In the genomic region with DNA sequence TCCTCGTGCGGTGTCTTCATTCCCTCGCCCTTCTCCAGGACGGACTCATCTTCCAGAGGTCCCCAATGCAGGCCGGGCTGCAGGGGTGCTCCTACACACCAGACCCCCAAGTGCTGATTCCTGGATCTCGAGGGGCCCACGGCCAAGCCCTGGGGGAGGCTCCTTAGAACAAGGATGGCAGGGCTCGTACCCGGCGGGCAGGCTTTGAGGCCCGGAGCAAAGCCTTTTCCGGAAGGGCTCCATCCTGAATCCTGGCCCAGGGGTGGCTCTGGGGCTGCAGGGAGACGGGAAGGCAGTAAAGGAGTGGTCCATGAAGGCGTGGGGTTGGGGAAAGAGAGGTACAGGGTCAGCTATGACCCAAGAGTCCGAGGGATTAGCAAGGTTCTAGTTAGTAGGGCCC, we compare ENCODE assay signal across 8 mouse cellular contexts. TPM values are rescaled to one million over a fixed set of nuclear protein-coding genes. Genes with fewer than 3 reads are reported as not detected.
DNase-seq lines count a peak whose midpoint lies in the region; ATAC-seq and TF ChIP-seq lines count a peak whose summit lies in the region.

No protein-coding gene starts in this region.

- H3K27ac ChIP-seq in kidney, embryonic 14.5 days (ENCODE audit: low read depth, low read length), result peak overlapping the region; percentile 82
- H3K27ac ChIP-seq in MEL (ENCODE audit: control insufficient read depth, low read depth, low read length), result peak overlapping the region; percentile 41
- peak overlapping the region; percentile 79; the same call in 1 of the 2 replicates for H3K27ac ChIP-seq in forebrain, embryonic 14.5 days (ENCODE audit: low read depth, low read length)
- peak overlapping the region; percentile 92 for H3K27ac ChIP-seq in liver, embryonic 13.5 days

- H3K4me1 ChIP-seq in kidney, embryonic 14.5 days (ENCODE audit: control insufficient read depth, insufficient read depth, low read length), result peaks cover 26% of the 10 kb centered on the region
- peaks cover 0 to 5% of the 10 kb centered on the region in 2 experiments; a peak in 2 of 4 replicates for H3K4me1 ChIP-seq in MEL (ENCODE audit: control insufficient read depth in 1 of 2, insufficient read depth in 2 of 2, low read length in 2 of 2)
- peaks cover 13% of the 10 kb centered on the region for H3K4me1 ChIP-seq in forebrain, embryonic 14.5 days (ENCODE audit: control insufficient read depth, insufficient read depth, low read length)
- H3K4me1 ChIP-seq in liver, embryonic 13.5 days (replicated peaks), result peaks cover 54% of the 10 kb centered on the region

- intact Hi-C loops in left cerebral cortex, postnatal 25 days (cut with DNase I), result no loop called here

- DNase-seq in kidney, adult 9 months, result no peak
- DNase-seq in MEL (ENCODE audit: low read depth, low spot score), result no peak
- no peak for DNase-seq in forebrain, embryonic 14.5 days (ENCODE audit: low spot score)
- no peak for DNase-seq in liver, embryonic 13.5 days
- DNase-seq in layer of hippocampus, postnatal 36 days, result no peak
- no peak for DNase-seq in left cerebral cortex, adult 9 months (ENCODE audit: low spot score in 2 of 2)
- DNase-seq in left cerebral cortex, postnatal 25 days (ENCODE audit: low spot score in 2 of 2), result no peak

- H3K79me2 ChIP-seq in MEL (ENCODE audit: control insufficient read depth, insufficient read depth, low read length, poor library complexity), result peaks cover 26% of the 10 kb centered on the region

- no peak; a peak in 1 of 4 replicates for TF ChIP-seq POLR2A in MEL (IDR thresholded peaks at IDR 0.05; ENCODE audit: control insufficient read depth in 1 of 2, insufficient read depth in 1 of 2, low read depth in 1 of 2, low read length in 2 of 2, poor library complexity in 1 of 2)

- no peak for TF ChIP-seq EP300 in MEL (IDR thresholded peaks at IDR 0.05; ENCODE audit: low read depth in 1 of 2, low read length in 2 of 2)

- H3K27me3 ChIP-seq in kidney, embryonic 14.5 days (ENCODE audit: control insufficient read depth, insufficient read depth, low read length), result no peaks in the 10 kb centered on the region
- H3K27me3 ChIP-seq in MEL (ENCODE audit: control insufficient read depth in 1 of 2, insufficient read depth in 2 of 2, low read length in 2 of 2), result no peaks in the 10 kb centered on the region
- H3K27me3 ChIP-seq in forebrain, embryonic 14.5 days (replicated peaks; ENCODE audit: control insufficient read depth, insufficient read depth, low read length), result no peaks in the 10 kb centered on the region
- no peaks in the 10 kb centered on the region for H3K27me3 ChIP-seq in liver, embryonic 13.5 days

- peak overlapping the region; percentile 89 for H3K4me3 ChIP-seq in kidney, embryonic 14.5 days (ENCODE audit: low read length)
- peak overlapping the region; percentile 89 to 94 for H3K4me3 ChIP-seq in MEL (ENCODE audit: control insufficient read depth in 1 of 2, insufficient read depth in 1 of 2, low read depth in 2 of 2, low read length in 2 of 2)
- H3K4me3 ChIP-seq in forebrain, embryonic 14.5 days (ENCODE audit: low read depth, low read length), result peak overlapping the region; percentile 90
- H3K4me3 ChIP-seq in liver, embryonic 13.5 days (replicated peaks), result peak overlapping the region; percentile 92

- no peak for TF ChIP-seq CTCF in MEL (IDR thresholded peaks at IDR 0.05 in 2 of 3, conservative IDR thresholded peaks at IDR 0.05 in 1 of 3; ENCODE audit: control insufficient read depth in 1 of 3, insufficient read depth in 1 of 3, low read depth in 2 of 3, low read length in 3 of 3, poor library complexity in 1 of 3, severe bottlenecking in 1 of 3)

- peak overlapping the region; percentile 87 for H3K4me2 ChIP-seq in kidney, embryonic 14.5 days (replicated peaks; ENCODE audit: low read depth, low read length)
- H3K4me2 ChIP-seq in forebrain, embryonic 14.5 days (ENCODE audit: low read length), result peak overlapping the region; percentile 100
- peak overlapping the region; percentile 93 for H3K4me2 ChIP-seq in liver, embryonic 13.5 days

- no peaks in the 10 kb centered on the region for H3K9me3 ChIP-seq in kidney, embryonic 14.5 days (ENCODE audit: control insufficient read depth, low read length)
- H3K9me3 ChIP-seq in MEL (replicated peaks; ENCODE audit: insufficient read depth, low read length), result no peaks in the 10 kb centered on the region
- no peaks in the 10 kb centered on the region for H3K9me3 ChIP-seq in forebrain, embryonic 14.5 days (replicated peaks; ENCODE audit: control insufficient read depth, low read length)
- no peaks in the 10 kb centered on the region for H3K9me3 ChIP-seq in liver, embryonic 13.5 days (replicated peaks)

- ATAC-seq in kidney, embryonic 14.5 days (ENCODE audit: low FRiP score, low TSS enrichment), result peak; percentile 14
- no peak for ATAC-seq in forebrain, embryonic 14.5 days
- ATAC-seq in liver, embryonic 13.5 days (ENCODE audit: low read depth), result no peak; the same call in 1 of the 2 replicates

- no peak for TF ChIP-seq RAD21 in MEL (IDR thresholded peaks at IDR 0.05; ENCODE audit: low read depth, low read length)

- peaks cover 42% of the 10 kb centered on the region for H3K36me3 ChIP-seq in kidney, embryonic 14.5 days (ENCODE audit: control insufficient read depth, insufficient read depth, low read length)
- peaks cover 0 to 4% of the 10 kb centered on the region in 2 experiments for H3K36me3 ChIP-seq in MEL (ENCODE audit: control insufficient read depth in 1 of 2, insufficient read depth in 2 of 2, low read length in 2 of 2)
- peaks cover 48% of the 10 kb centered on the region for H3K36me3 ChIP-seq in forebrain, embryonic 14.5 days (ENCODE audit: control insufficient read depth, insufficient read depth, low read length)
- H3K36me3 ChIP-seq in liver, embryonic 13.5 days, result peaks cover 59% of the 10 kb centered on the region

- H3K9ac ChIP-seq in kidney, embryonic 14.5 days (ENCODE audit: low read depth, low read length), result peak overlapping the region; percentile 82
- H3K9ac ChIP-seq in MEL (ENCODE audit: control insufficient read depth, low read depth, low read length, poor library complexity, severe bottlenecking), result peak overlapping the region; percentile 92
- peak overlapping the region; percentile 94 for H3K9ac ChIP-seq in forebrain, embryonic 14.5 days (ENCODE audit: low read length)
- H3K9ac ChIP-seq in liver, embryonic 13.5 days, result peak overlapping the region; percentile 89

- 4% methylated on average over 15 of the region's 15 CpGs for WGBS in kidney, embryonic 14.5 days
- 5% methylated on average over 15 of the region's 15 CpGs for WGBS in forebrain, embryonic 14.5 days
- under 1% methylated on average over 15 of the region's 15 CpGs for WGBS in liver, embryonic 13.5 days (ENCODE audit: insufficient replicate concordance)

TF ChIP-seq in MEL, 35 proteins besides CTCF, POLR2A, EP300 and RAD21:
- no peak for TF ChIP-seq ELF1 (IDR thresholded peaks at IDR 0.05; ENCODE audit: low read depth, low read length)

RNA-seq across cellular contexts. Expression of gene Zfp408, which starts 0.4 kb away (rescaled TPM):
- polyA plus RNA-seq in kidney, embryonic 14.5 days (2014; fragmentation: Nextera tagmentation; extraction: Ambion mirVana), result 7.4 and 12.5 TPM in 2 replicates
- 8.6 and 10.4 TPM in 2 replicates for total RNA-seq in MEL (2012; rRNA removed)
- 10 to 100 TPM in 1 of 2 experiments, not detected in 1; 16.4 TPM for polyA plus RNA-seq in MEL (2012; ENCODE audit: insufficient read depth in 1 of 2, insufficient read length in 2 of 2, low read depth in 1 of 2, low replicate concordance in 2 of 2, missing spikeins in 1 of 2)
- polyA plus RNA-seq in forebrain, embryonic 14.5 days (2014; fragmentation: Nextera tagmentation; extraction: Ambion mirVana), result 5.2 and 7.5 TPM in 2 replicates
- 2.1 and 2.5 TPM in 2 replicates for polyA plus RNA-seq in liver, embryonic 13.5 days (2015; fragmentation: Nextera tagmentation; extraction: Ambion mirVana)
- 10 to 100 TPM; 10.8 to 10.9 TPM for total RNA-seq in layer of hippocampus, postnatal 36 days (2021)
- 10 to 100 TPM in 1 of 2 experiments, 1 to 10 TPM in 1; 9.3 to 11.1 TPM for total RNA-seq in left cerebral cortex, postnatal 25 days (2021)

RNA-seq across cellular contexts. Expression of gene Arhgap1, which starts 0.5 kb away (rescaled TPM):
- 86.9 and 119 TPM in 2 replicates for polyA plus RNA-seq in kidney, embryonic 14.5 days (2014; fragmentation: Nextera tagmentation; extraction: Ambion mirVana)
- total RNA-seq in MEL (2012; rRNA removed), result 21.4 and 23.5 TPM in 2 replicates
- 10 to 100 TPM in 1 of 2 experiments, not detected in 1; 40.1 TPM for polyA plus RNA-seq in MEL (2012; ENCODE audit: insufficient read depth in 1 of 2, insufficient read length in 2 of 2, low read depth in 1 of 2, low replicate concordance in 2 of 2, missing spikeins in 1 of 2)
- polyA plus RNA-seq in forebrain, embryonic 14.5 days (2014; fragmentation: Nextera tagmentation; extraction: Ambion mirVana), result 87.9 and 89.6 TPM in 2 replicates
- 42.3 and 50.5 TPM in 2 replicates for polyA plus RNA-seq in liver, embryonic 13.5 days (2015; fragmentation: Nextera tagmentation; extraction: Ambion mirVana)
- 10 to 100 TPM; 55.7 to 65.1 TPM for total RNA-seq in layer of hippocampus, postnatal 36 days (2021)
- 10 to 100 TPM; 72.9 to 77.0 TPM for total RNA-seq in left cerebral cortex, postnatal 25 days (2021)

RNA-seq across cellular contexts. Expression of gene F2, which starts 12.9 kb away (rescaled TPM):
- polyA plus RNA-seq in kidney, embryonic 14.5 days (2014; fragmentation: Nextera tagmentation; extraction: Ambion mirVana), result 0.13 TPM in 1 of 2 replicates, not detected in the other
- total RNA-seq in MEL (2012; rRNA removed), result 0.04 TPM in 1 of 2 replicates, not detected in the other
- under 1 TPM in 1 of 2 experiments, not detected in 1; 0.06 TPM for polyA plus RNA-seq in MEL (2012; ENCODE audit: insufficient read depth in 1 of 2, insufficient read length in 2 of 2, low read depth in 1 of 2, low replicate concordance in 2 of 2, missing spikeins in 1 of 2)
- 0.11 and 0.14 TPM in 2 replicates for polyA plus RNA-seq in forebrain, embryonic 14.5 days (2014; fragmentation: Nextera tagmentation; extraction: Ambion mirVana)
- polyA plus RNA-seq in liver, embryonic 13.5 days (2015; fragmentation: Nextera tagmentation; extraction: Ambion mirVana), result 135 and 155 TPM in 2 replicates
- total RNA-seq in layer of hippocampus, postnatal 36 days (2021), result under 1 TPM in 1 of 2 experiments, not detected in 1; 0.18 TPM
- under 1 TPM in 1 of 2 experiments, not detected in 1; 0.16 TPM for total RNA-seq in left cerebral cortex, postnatal 25 days (2021)

Comparison
In these comparisons a context has a peak if more than half of its experiments do, and no peak if none do; other contexts are left out.
1. H3K27ac ChIP-seq: peak in every context shown above with its lines; median percentile 92 in liver, embryonic 13.5 days; 82 in kidney, embryonic 14.5 days; 79 in forebrain, embryonic 14.5 days; 41 in MEL.
2. RNA of gene F2, which starts 12.9 kb away (polyA plus RNA-seq): 135 to 155 TPM in liver, embryonic 13.5 days; 0.11 to 0.14 TPM in forebrain, embryonic 14.5 days, 0.06 TPM in MEL and 0.13 TPM in kidney, embryonic 14.5 days; every median in the first group is over 100 times any median in the second.
3. Peak in every context shown above with its lines, with median percentiles within 50 percentile points of each other: H3K4me2 ChIP-seq, H3K4me3 ChIP-seq and H3K9ac ChIP-seq.